Mouse (Mus musculus) cerebellum, adult 18-20 months (tissue): ENCODE results near the gene AW822073.

Source experiments
- DNase-seq, 2 experiments: peaks; one replicate each; pipeline ENCODE4 v3.0.0; 2021

Gene AW822073

DNA sequence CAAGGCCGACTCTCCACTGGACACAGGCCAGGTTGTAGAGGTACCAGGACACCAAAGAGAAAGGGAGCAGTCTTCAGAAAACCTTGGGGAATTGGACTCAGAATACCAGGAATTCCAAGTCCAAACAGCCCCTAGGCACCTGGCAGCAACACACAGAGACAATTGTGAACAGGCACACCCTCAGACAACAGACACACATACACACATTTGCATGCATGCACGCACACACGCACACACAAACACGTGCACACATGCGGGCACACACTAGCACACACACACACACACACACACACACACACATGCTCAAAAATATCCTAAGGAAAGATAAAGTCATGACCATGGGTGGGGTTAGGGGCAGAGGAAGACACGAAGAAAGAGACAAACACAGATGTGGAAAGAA lies 4.0 kb downstream of the AW822073 start:
- DNase-seq = no peak

DNA sequence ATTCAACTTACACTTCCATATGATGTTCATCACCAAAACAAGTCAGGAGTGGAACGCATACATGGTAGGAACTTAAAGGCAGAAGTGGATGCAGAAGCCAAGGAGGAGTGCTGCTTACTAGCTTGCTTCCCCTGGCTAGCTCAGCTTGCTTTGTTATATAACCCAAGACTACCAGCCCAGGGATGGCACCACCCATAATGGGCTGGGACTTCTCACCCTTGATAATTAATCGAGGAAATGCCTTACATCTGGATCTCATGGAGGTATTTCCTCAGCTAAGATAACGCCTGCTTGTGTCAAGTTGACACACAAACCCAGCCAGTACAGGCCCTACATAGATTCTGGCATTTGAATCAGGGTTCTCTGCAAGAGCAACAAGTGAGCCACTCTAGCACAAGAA lies 7.4 kb downstream of the AW822073 start:
- no peak for DNase-seq

DNA sequence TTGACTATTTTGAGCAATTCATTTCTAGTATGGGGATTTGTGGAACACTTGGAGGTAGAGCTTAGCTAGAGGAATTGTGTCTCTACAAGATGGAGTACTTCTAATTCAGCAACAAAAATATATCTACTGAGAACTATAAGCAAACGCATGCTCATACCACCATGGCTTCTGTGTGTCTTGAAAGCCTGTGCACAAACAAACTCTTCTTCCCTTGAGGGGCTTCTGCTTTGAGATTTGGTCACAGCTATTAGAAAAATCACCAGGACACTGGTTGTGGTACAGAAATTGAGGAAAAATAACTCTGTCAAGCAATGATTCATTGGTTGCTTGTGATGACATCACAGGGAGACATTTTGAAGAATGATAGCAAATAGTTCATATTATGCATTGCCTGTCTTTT lies 9.4 kb downstream of the AW822073 start:
- DNase-seq = no peak

DNA sequence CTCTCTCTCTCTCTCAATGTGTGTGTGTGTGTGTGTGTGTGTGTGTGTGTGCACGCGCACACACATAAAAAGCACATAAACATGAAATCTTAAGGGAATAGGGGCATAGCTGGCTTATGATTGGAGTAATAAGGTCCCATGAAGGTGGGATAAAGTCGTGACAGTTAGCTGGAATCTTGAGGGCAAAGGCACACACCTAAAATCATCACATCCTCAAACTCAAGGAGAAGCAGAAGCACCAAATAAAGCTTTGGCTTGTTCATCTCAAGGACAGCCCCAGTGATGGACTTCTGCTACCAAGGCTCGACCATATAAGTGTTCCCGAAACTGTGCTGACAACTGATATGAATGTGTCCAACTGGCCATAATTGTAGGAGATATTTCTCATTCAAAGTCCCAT lies 9.8 kb downstream of the AW822073 start:
- DNase-seq = no peak

DNA sequence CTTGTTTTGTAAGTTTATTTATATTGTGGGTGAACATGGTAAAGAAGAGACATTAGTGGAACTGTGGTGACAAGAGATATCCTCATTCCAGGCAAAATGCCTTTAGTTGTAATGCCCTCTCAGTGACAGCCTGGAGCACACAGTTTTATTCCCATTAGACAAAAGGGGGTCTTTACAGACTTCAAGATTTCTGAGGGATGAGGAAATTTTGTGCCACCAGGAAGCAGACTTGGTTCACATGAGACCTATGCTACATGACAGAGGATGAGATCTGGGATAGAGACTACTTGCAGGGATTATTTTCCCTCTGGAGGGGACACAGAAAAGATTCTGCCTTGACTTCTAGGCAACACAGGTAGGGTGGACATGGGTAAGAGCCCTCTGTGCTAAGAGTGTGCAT lies 10.2 kb downstream of the AW822073 start:
- DNase-seq = no peak

DNA sequence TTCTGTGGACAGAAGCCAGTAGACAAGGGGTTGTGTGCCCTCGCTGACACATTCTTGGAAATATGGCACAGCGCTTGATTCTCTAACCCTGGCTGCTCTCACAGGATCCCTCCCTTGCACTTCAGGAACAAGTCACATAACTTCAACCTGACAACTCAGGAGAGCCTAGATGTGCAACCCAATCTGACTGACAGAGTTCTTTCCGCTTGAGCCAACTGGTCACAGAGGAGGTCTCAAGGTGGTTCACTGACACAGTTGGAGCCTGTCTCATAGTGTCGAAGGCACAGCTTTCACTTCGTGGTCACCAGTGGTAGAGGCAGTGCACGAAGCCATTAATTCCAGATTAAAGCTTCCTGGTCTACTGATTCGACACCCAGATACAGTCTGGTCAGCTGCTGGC lies 12.5 kb downstream of the AW822073 start:
- DNase-seq = no peak

DNA sequence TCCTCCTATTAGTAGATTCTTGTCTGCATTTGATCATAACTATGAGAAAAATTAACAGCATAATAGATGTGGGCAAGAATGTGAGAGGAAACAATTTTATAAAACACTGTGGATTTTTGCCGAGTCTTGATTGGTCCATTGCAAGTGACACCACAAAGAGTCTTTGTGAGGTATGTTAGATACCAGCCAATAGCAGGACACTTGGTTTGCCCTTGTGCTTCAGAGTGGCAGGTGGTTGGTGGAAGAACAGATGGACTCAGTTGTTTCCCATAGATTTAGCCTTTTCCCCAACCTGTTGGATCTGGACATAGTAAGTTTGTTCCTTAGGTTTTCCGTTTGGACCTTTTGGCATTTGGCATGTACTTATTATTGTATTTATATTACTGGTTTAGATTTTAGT lies 13.5 kb downstream of the AW822073 start:
- no peak for DNase-seq

DNA sequence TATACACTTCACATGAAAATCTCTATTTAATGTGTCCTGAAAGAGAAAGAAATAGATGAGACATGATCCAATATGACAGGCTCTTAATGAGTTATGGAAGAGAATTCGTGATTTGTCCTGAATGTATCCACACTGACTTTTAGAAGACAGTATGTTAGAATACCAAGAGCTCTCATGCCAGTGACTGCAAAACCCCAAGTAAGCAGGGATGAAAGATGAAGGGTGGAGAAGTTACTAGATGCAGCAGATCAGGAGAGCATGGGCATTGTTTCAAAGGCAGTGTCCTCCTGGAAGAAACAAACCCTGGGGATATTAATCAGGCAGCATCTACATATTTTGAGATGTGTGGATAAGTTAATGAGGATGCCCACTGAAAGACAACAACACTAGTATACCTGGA lies 14.2 kb downstream of the AW822073 start:
- no peak for DNase-seq

DNA sequence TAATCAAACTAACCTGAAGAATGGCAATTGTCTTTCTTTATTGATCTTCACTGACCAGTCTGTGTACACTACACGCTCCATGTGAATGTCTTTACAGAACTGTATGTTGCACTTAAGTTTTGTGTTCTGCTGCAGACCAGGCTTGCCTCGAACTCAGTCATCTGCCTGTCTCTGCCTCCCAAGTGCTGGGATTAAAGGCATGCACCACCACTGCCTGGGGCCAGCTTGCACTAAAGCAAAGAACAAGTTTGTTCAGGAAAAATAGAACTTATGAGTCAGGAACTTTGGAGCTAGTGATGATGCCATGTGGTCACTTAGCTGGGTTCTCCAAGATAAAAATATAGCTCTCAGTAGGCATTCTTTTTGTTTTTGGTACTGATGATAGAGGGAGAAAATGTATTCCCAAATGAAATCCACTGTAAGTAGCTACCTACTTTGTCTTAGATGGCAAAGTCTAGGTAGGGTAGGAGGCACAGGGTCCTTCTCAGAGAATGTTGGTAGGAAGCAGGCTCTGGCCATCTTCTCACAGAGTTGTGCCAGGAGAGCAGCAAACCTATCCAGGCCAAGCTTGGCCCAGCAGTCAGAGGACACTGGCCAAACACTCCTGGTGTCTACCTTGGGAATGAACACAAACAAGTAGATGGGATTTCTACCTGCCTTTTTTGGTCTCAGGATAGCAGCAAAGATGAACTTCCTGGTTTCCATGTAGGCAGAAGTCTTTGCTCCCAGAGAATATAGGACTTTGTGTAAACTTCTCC lies 14.8 kb downstream of the AW822073 start:
- no peak for DNase-seq

DNA sequence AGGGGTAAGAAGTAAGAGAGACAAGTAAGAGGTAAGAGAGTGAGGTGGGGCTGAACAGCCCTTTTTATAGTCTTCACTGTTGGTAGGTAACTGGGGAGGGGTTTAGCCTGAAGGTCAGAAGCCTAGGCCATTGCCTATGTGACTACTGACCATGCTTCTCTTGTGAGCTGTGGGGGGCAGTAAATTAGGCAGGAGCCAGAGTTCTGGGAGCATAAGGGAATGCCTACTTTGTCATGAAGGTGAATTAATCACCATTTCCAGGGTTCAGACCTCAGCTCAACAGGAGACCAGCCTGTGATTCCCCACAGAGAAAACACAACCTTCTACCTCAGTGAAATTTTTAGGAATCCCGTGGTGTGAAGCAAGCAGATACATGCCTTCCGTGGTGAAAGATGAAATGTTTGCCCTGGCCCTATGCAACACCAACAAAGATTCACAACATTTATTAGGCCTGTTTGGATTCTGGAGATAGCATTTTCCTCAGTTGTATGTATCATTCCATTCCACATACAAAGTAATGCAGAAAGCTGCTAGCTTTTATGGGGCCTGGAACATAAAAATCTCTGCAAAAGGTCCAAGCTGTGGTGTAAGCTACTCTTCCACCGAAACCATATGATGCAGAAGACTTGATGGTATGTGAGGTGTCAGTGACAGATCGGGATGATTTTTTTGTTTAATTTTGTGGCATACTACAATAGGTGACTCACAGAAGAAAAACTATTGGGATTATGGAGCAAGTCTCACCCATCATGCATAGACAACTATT lies 17.9 kb downstream of the AW822073 start:
- DNase-seq = no peak

DNA sequence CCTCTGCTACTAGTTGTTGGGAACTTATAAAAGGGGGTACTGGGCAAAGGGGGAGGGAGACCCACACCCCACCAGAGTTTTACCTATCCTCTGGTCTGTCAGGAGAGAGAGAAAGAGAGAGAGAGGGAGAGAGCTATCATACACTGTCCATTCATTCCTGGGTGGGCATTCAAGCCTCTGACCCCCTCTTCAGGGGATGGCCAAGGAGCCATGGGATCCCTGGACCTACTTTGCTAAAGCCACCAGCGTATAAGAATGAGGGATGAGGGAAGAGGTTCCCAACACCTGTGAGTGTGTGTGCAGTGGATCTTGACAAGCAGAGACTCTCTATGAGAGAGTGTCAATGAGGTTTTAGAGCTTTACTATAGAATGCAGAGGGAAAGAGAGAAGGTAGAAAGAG lies 18.7 kb downstream of the AW822073 start:
- no peak for DNase-seq
